ENCODE assay signal across 7 mouse cellular contexts in genomic region chr4:44083945-44084344, GRCm38 (mm10). TPM values are rescaled to one million over a fixed set of nuclear protein-coding genes. Genes with fewer than 3 reads are reported as not detected.
DNase-seq lines count a peak whose midpoint lies in the region; ATAC-seq and TF ChIP-seq lines count a peak whose summit lies in the region.

Gene Gne, minus strand, starts transcription at chr4:44084177.

- ATAC-seq in granulocyte monocyte progenitor cell, adult 5-6 weeks (replicated peaks; ENCODE audit: poor library complexity, severe bottlenecking) = peak; percentile 96
- ATAC-seq in intestine, embryonic 16.5 days = peak; percentile 66; the same call in 1 of the 2 replicates
- ATAC-seq in limb, embryonic 15.5 days (ENCODE audit: insufficient number of reproducible peaks, low FRiP score, low TSS enrichment, low read depth) = no peak
- no peak for ATAC-seq in midbrain, postnatal 0 days (ENCODE audit: low FRiP score)

- in situ Hi-C loops in CH12.LX (cut with MboI; ENCODE audit: low pct_ligation_motif_present, low pct_unique_long_range_greater_than_20kb, low sequenced_read_pairs) = no loop called here

- H3K4me1 ChIP-seq in CH12.LX (ENCODE audit: control insufficient read depth in 1 of 2, insufficient read depth in 2 of 2) = peaks cover 0 to 14% of the 10 kb centered on the region in 2 experiments; a peak in 2 of 4 replicates
- H3K4me1 ChIP-seq in intestine, embryonic 16.5 days (ENCODE audit: control insufficient read depth, insufficient read depth, low read length) = 0 out of 2 replicates have a peak, but pooled peaks cover 3% of the 10 kb centered on the region
- peaks cover 7% of the 10 kb centered on the region for H3K4me1 ChIP-seq in limb, embryonic 15.5 days
- no peaks in the 10 kb centered on the region for H3K4me1 ChIP-seq in midbrain, postnatal 0 days (ENCODE audit: insufficient read depth, low read length)

- H3K79me2 ChIP-seq in CH12.LX (replicated peaks; ENCODE audit: control insufficient read depth, extremely low read depth, insufficient read depth, poor library complexity, severe bottlenecking) = no peaks in the 10 kb centered on the region

- peaks cover 2% of the 10 kb centered on the region for H3K9me3 ChIP-seq in CH12.LX (replicated peaks; ENCODE audit: low read length)
- H3K9me3 ChIP-seq in intestine, embryonic 16.5 days (ENCODE audit: control insufficient read depth, low read length) = no peaks in the 10 kb centered on the region
- H3K9me3 ChIP-seq in limb, embryonic 15.5 days = no peaks in the 10 kb centered on the region
- no peaks in the 10 kb centered on the region for H3K9me3 ChIP-seq in midbrain, postnatal 0 days (ENCODE audit: low read length)

- TF ChIP-seq EP300 in CH12.LX (IDR thresholded peaks at IDR 0.05; ENCODE audit: low read length) = peak; percentile 78

- H3K27ac ChIP-seq in CH12.LX (ENCODE audit: insufficient read depth, low read depth) = no peak within 1 kb of the TSS
- H3K27ac ChIP-seq in intestine, embryonic 16.5 days (ENCODE audit: low read length) = peak within 1 kb of the TSS; percentile 13; the same call in 1 of the 2 replicates
- no peak within 1 kb of the TSS for H3K27ac ChIP-seq in limb, embryonic 15.5 days
- no peak within 1 kb of the TSS for H3K27ac ChIP-seq in midbrain, postnatal 0 days (ENCODE audit: low read depth, low read length)

- no peak for TF ChIP-seq CTCF in CH12.LX (conservative IDR thresholded peaks at IDR 0.05 in 1 of 2, IDR thresholded peaks at IDR 0.05 in 1 of 2; ENCODE audit: low read depth in 2 of 2, low read length in 2 of 2)
- TF ChIP-seq CTCF in midbrain, postnatal 0 days (IDR thresholded peaks at IDR 0.05) = no peak

- H3K36me3 ChIP-seq in CH12.LX (replicated peaks in 1 of 2; ENCODE audit: control insufficient read depth in 1 of 2, insufficient read depth in 1 of 2, low read length in 1 of 2) = no peaks in the 10 kb centered on the region
- H3K36me3 ChIP-seq in intestine, embryonic 16.5 days (ENCODE audit: control insufficient read depth, insufficient read depth, low read length) = no peaks in the 10 kb centered on the region
- H3K36me3 ChIP-seq in limb, embryonic 15.5 days = no peaks in the 10 kb centered on the region
- H3K36me3 ChIP-seq in midbrain, postnatal 0 days (ENCODE audit: insufficient read depth, low read length) = no peaks in the 10 kb centered on the region

- WGBS in intestine, embryonic 16.5 days = 12% methylated on average over 11 of the region's 11 CpGs
- 3% methylated on average over 11 of the region's 11 CpGs for WGBS in limb, embryonic 15.5 days
- WGBS in midbrain, postnatal 0 days = 25% methylated on average over 11 of the region's 11 CpGs

- peak within 1 kb of the TSS; percentile 15 to 37 (median 34) for H3K4me3 ChIP-seq in CH12.LX (replicated peaks in 1 of 3; ENCODE audit: low read depth in 2 of 3, low read length in 2 of 3, poor library complexity in 1 of 3)
- peak within 1 kb of the TSS; percentile 9 for H3K4me3 ChIP-seq in intestine, embryonic 16.5 days (ENCODE audit: low read length)
- no peak within 1 kb of the TSS for H3K4me3 ChIP-seq in limb, embryonic 15.5 days
- H3K4me3 ChIP-seq in midbrain, postnatal 0 days (ENCODE audit: low read depth, low read length) = no peak within 1 kb of the TSS

- peaks cover 3% of the 10 kb centered on the region for H3K27me3 ChIP-seq in CH12.LX (replicated peaks)
- no peaks in the 10 kb centered on the region for H3K27me3 ChIP-seq in intestine, embryonic 16.5 days (replicated peaks; ENCODE audit: control insufficient read depth, insufficient read depth, low read length)
- H3K27me3 ChIP-seq in limb, embryonic 15.5 days = no peaks in the 10 kb centered on the region
- H3K27me3 ChIP-seq in midbrain, postnatal 0 days (ENCODE audit: insufficient read depth, low read length) = no peaks in the 10 kb centered on the region

- H3K4me2 ChIP-seq in CH12.LX (ENCODE audit: insufficient read depth, low read depth, poor library complexity, severe bottlenecking) = peak within 1 kb of the TSS; percentile 54
- H3K4me2 ChIP-seq in intestine, embryonic 16.5 days (ENCODE audit: low read depth, low read length) = peak within 1 kb of the TSS; percentile 43
- peak within 1 kb of the TSS; percentile 34 for H3K4me2 ChIP-seq in limb, embryonic 15.5 days
- H3K4me2 ChIP-seq in midbrain, postnatal 0 days (ENCODE audit: low read depth, low read length, poor library complexity, severe bottlenecking) = no peak within 1 kb of the TSS

- TF ChIP-seq POLR2A in CH12.LX (IDR thresholded peaks at IDR 0.05; ENCODE audit: low read depth, low read length) = peak; percentile 25; the same call in 1 of the 2 replicates

- peak within 1 kb of the TSS; percentile 41 for H3K9ac ChIP-seq in CH12.LX (ENCODE audit: insufficient read depth, low read depth)
- H3K9ac ChIP-seq in intestine, embryonic 16.5 days (ENCODE audit: low read depth, low read length) = peak within 1 kb of the TSS; percentile 34; the same call in 1 of the 2 replicates
- no peak within 1 kb of the TSS for H3K9ac ChIP-seq in limb, embryonic 15.5 days
- no peak within 1 kb of the TSS for H3K9ac ChIP-seq in midbrain, postnatal 0 days (replicated peaks; ENCODE audit: low read length, poor library complexity, severe bottlenecking)

- dilution Hi-C loops in CH12.LX (cut with MboI; ENCODE audit: extremely low pct_ligation_motif_present, extremely low pct_unique_long_range_greater_than_20kb, low sequenced_read_pairs) = no loop called here

- DNase-seq in CH12.LX (ENCODE audit: extremely low read depth) = peak; percentile 36
- no peak for DNase-seq in adrenal gland, postnatal 10 days
- no peak for DNase-seq in midbrain, postnatal 0 days (ENCODE audit: low spot score)
- DNase-seq in c-Kit-positive CD71-positive TER-119-positive erythroid progenitor cells, embryonic 14.5 days (ENCODE audit: low spot score) = no peak

- TF ChIP-seq RAD21 in CH12.LX (IDR thresholded peaks at IDR 0.05; ENCODE audit: low read depth, low read length) = no peak

TF ChIP-seq in CH12.LX, 34 proteins besides CTCF, POLR2A, EP300 and RAD21 (continues in another document):
- TF ChIP-seq RCOR1 (conservative IDR thresholded peaks at IDR 0.05; ENCODE audit: low read depth, low read length) (0 out of 2 replicates have a peak, but pooled peaks have one; percentile 41), ZC3H11A (IDR thresholded peaks at IDR 0.05; ENCODE audit: low read depth, low read length) (no peak), USF2 (conservative IDR thresholded peaks at IDR 0.05; ENCODE audit: low read depth, low read length) (no peak), MAX (IDR thresholded peaks at IDR 0.05; ENCODE audit: low read length) (peak; percentile 65; the same call in 1 of the 2 replicates), BHLHE40 (IDR thresholded peaks at IDR 0.05; ENCODE audit: low read depth, low read length) (peak; percentile 90), MEF2A (IDR thresholded peaks at IDR 0.05; ENCODE audit: borderline replicate concordance, low read depth, low read length) (peak; percentile 52; the same call in 1 of the 2 replicates), TBP (conservative IDR thresholded peaks at IDR 0.05; ENCODE audit: low read depth, low read length) (no peak), MAZ (IDR thresholded peaks at IDR 0.05; ENCODE audit: low read depth, low read length) (peak; percentile 57), JUN (IDR thresholded peaks at IDR 0.05; ENCODE audit: insufficient read depth, low read depth, low read length) (no peak; the same call in 1 of the 2 replicates), POLR2AphosphoS2 (IDR thresholded peaks at IDR 0.05; ENCODE audit: low read depth, low read length) (no peak), NELFE (IDR thresholded peaks at IDR 0.05; ENCODE audit: low read depth, low read length) (no peak), CHD1 (IDR thresholded peaks at IDR 0.05; ENCODE audit: low read depth, low read length) (no peak), HCFC1 (IDR thresholded peaks at IDR 0.05; ENCODE audit: low read depth, low read length) (no peak), ZNF384 (IDR thresholded peaks at IDR 0.05; ENCODE audit: low read depth, low read length) (no peak), ELF1 (IDR thresholded peaks at IDR 0.05; ENCODE audit: low read depth, low read length) (peak; percentile 27), GABPA (IDR thresholded peaks at IDR 0.05; ENCODE audit: insufficient replicate concordance, low read depth, low read length) (no peak), JUND (conservative IDR thresholded peaks at IDR 0.05; ENCODE audit: low read depth, low read length) (no peak), UBTF (IDR thresholded peaks at IDR 0.05; ENCODE audit: low read depth, low read length) (no peak), ETS1 (conservative IDR thresholded peaks at IDR 0.05; ENCODE audit: low read depth, low read length) (peak; percentile 92), PAX5 (IDR thresholded peaks at IDR 0.05; ENCODE audit: low read length) (no peak), MAFK (IDR thresholded peaks at IDR 0.05; ENCODE audit: insufficient replicate concordance, low read length) (no peak), TCF12 (IDR thresholded peaks at IDR 0.05; ENCODE audit: low read depth, low read length) (peak; percentile 73), USF1 (IDR thresholded peaks at IDR 0.05; ENCODE audit: low read depth, low read length) (no peak), MYC (IDR thresholded peaks at IDR 0.05; ENCODE audit: low read depth, low read length) (peak; percentile 75), MXI1 (IDR thresholded peaks at IDR 0.05; ENCODE audit: low read depth, low read length) (peak; percentile 75), E2F4 (IDR thresholded peaks at IDR 0.05; ENCODE audit: insufficient replicate concordance, low read depth, low read length) (0 out of 2 replicates have a peak, but pooled peaks have one; percentile 30), NRF1 (IDR thresholded peaks at IDR 0.05; ENCODE audit: low read depth, low read length) (no peak), SIN3A (IDR thresholded peaks at IDR 0.05; ENCODE audit: low read length) (peak; percentile 76), SMC3 (IDR thresholded peaks at IDR 0.05; ENCODE audit: low read depth, low read length) (no peak), KAT2A (IDR thresholded peaks at IDR 0.05; ENCODE audit: insufficient replicate concordance, low read length) (no peak)

RNA-seq across cellular contexts. Expression of gene Gne, which starts in this region (rescaled TPM):
- total RNA-seq in CH12.LX (2012; rRNA removed) = 31.6 and 37.1 TPM in 2 replicates
- 23.6 and 35.3 TPM in 2 replicates for total RNA-seq in CH12.LX (2014; rRNA removed)
- polyA plus RNA-seq in CH12.LX (2012; ENCODE audit: insufficient read length, low read depth) = 34.4 and 35.5 TPM in 2 replicates
- 10 to 100 TPM; 37.1 to 68.5 TPM for total RNA-seq in adrenal gland, postnatal 10 days (2021)
- 32.9 and 42.7 TPM in 2 replicates for total RNA-seq in granulocyte monocyte progenitor cell, adult 5-6 weeks (2014; fragmentation: Nextera tagmentation)
- total RNA-seq in granulocyte monocyte progenitor cell, adult 5-6 weeks (2017) = 34.6 and 36.3 TPM in 2 replicates
- polyA plus RNA-seq in intestine, embryonic 16.5 days (2015; fragmentation: Nextera tagmentation; extraction: Ambion mirVana) = 50.4 and 57.2 TPM in 2 replicates
- 26.2 and 26.6 TPM in 2 replicates for polyA plus RNA-seq in limb, embryonic 15.5 days (2015; fragmentation: Nextera tagmentation; extraction: Ambion mirVana)
- total RNA-seq in midbrain, postnatal 0 days (2014; rRNA removed) = 37.6 and 42.4 TPM in 2 replicates
- 26.8 and 27.7 TPM in 2 replicates for polyA plus RNA-seq in midbrain, postnatal 0 days (2015; fragmentation: Nextera tagmentation; extraction: Ambion mirVana)

Comparison
In these comparisons a context has a peak if more than half of its experiments do, and no peak if none do; other contexts are left out.
1. H3K4me3 ChIP-seq: peak in CH12.LX (3 of 3) and intestine, embryonic 16.5 days (single experiment); none in limb, embryonic 15.5 days (single experiment) and midbrain, postnatal 0 days (single experiment).
2. H3K9ac ChIP-seq: peak in CH12.LX (single experiment) and intestine, embryonic 16.5 days (single experiment); none in limb, embryonic 15.5 days (single experiment) and midbrain, postnatal 0 days (single experiment).
3. ATAC-seq: peak in granulocyte monocyte progenitor cell, adult 5-6 weeks (single experiment) and intestine, embryonic 16.5 days (single experiment); none in limb, embryonic 15.5 days (single experiment) and midbrain, postnatal 0 days (single experiment).